Mouse (Mus musculus) small intestine, adult 2 months (tissue): ENCODE results near the gene Txndc11.

ENCODE experiments used
- CTCF ChIP-seq: fragments of 200-500 bp; IDR thresholded peaks from 2 replicates; pipeline ENCODE4 v1.5.1; 2012; ENCODE audit warnings: low read depth, mild to moderate bottlenecking, control low read depth, inconsistent platforms, low read length, moderate library complexity, mixed read lengths; ENCODE audit not compliant: insufficient replicate concordance, insufficient read length; ENCODE audit errors: extremely low read depth
- POLR2A ChIP-seq: fragments of 200-500 bp; IDR thresholded peaks from 2 replicates; pipeline ENCODE4 v1.6.1; 2012; ENCODE audit warnings: low read depth, mild to moderate bottlenecking, control low read depth, inconsistent platforms, low read length, moderate library complexity

DNA sequence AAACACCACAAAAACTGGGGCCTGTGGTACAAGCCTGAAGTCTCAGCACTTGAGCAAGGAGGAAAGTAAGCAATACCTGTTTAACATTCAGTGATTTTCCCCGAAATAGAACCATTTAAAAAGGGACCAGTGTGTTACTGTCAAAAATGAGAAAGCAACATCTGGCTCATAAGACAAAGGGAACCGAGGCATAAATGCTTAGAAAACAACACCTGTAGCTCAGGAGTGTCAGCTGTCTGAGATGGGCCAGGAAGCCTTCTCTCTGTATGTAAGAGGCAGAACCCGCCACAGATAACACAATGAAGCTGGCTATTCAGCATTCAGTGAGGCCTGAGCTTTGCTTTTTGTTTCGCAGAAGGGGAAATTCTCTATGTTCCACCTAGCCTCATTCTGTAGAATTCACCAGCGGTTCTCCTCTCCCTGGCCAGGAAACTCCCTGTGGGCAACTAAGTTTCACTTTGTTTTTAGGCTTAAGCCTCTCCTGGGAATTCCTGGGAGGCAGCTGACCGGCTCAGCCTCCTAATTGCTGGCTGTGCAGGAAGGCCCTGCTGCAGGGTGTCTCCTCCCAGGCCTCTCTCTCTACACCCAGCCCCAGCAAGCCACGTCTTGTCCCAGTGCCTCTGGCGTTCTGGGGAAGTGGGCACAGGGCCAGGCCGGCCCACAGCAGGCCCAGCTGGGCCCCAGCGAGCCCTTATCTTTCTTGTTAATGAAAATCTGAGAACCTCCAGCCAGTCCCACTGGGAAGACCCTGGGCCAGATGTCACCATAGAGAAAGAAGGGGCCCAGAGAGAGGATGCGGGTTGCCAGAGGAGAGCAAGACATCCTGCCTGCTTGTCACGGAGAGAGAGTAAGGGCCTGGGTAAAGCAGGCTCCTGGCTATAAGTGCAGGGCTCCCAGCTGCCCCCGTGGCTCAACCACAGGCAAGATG lies 71.4 kb downstream of the Txndc11 start:
- no peak for TF ChIP-seq CTCF
- no peak for TF ChIP-seq POLR2A
